Mouse (Mus musculus): ENCODE results near the gene Cyp11a1. TPM values are rescaled to one million over a fixed set of nuclear protein-coding genes. Genes with fewer than 3 reads are reported as not detected.

Gene Cyp11a1
- polyA plus RNA-seq, 1 experiment, result 0.04 TPM

DNA sequence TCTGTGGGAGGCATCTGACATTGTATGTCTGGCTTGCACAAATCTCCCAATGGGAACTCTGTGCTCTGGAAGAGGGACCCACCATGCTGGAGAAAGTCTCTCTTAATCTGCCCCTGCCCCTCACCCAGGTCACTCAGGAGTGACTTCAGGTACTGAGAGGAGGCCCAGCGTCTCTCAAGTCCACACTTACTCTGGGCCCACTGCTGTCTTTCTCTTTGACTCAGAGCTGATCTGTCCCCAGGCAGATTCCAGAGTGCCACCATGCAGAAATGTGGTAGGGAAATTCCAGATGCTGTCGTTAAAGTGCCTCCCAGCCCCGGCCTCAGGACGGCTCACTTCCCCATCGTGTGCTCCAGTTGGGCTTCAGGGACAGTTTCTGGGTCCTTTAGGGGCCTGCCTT is 32.0 kb upstream of the Cyp11a1 start:
- Histone ChIP-seq H3K4me3 (ENCODE audit: insufficient read depth, poor library complexity, severe bottlenecking) (no peak overlapping the region), H3K79me2 (ENCODE audit: control insufficient read depth, insufficient read depth) (no peaks in the 10 kb centered on the region), H3K79me3 (ENCODE audit: low read depth) (no peaks in the 10 kb centered on the region), H3ac (ENCODE audit: control insufficient read depth, insufficient read length, low read depth) (no peak overlapping the region), H3K36me3 (ENCODE audit: control insufficient read depth, insufficient read depth) (no peaks in the 10 kb centered on the region), H3K27me3 (ENCODE audit: control insufficient read depth, insufficient read depth, insufficient read length) (no peaks in the 10 kb centered on the region)
- TF ChIP-seq CEBPB (IDR thresholded peaks at IDR 0.05; ENCODE audit: low read depth), result no peak
- TF ChIP-seq FOSL1 (IDR thresholded peaks at IDR 0.05; ENCODE audit: insufficient read depth, low read length, poor library complexity, severe bottlenecking), result no peak
- TF ChIP-seq MYOD1 (IDR thresholded peaks at IDR 0.05; ENCODE audit: control insufficient read depth, insufficient read length, low read depth), result no peak
- no peak for TF ChIP-seq CTCF (IDR thresholded peaks at IDR 0.05; ENCODE audit: control insufficient read depth, insufficient read depth, insufficient read length)
- TF ChIP-seq MYOG (IDR thresholded peaks at IDR 0.05; ENCODE audit: control insufficient read depth, extremely low read depth, insufficient read length), result no peak
- no peak for TF ChIP-seq MAX (IDR thresholded peaks at IDR 0.05)
- TF ChIP-seq USF1 (IDR thresholded peaks at IDR 0.05; ENCODE audit: low read depth), result no peak

DNA sequence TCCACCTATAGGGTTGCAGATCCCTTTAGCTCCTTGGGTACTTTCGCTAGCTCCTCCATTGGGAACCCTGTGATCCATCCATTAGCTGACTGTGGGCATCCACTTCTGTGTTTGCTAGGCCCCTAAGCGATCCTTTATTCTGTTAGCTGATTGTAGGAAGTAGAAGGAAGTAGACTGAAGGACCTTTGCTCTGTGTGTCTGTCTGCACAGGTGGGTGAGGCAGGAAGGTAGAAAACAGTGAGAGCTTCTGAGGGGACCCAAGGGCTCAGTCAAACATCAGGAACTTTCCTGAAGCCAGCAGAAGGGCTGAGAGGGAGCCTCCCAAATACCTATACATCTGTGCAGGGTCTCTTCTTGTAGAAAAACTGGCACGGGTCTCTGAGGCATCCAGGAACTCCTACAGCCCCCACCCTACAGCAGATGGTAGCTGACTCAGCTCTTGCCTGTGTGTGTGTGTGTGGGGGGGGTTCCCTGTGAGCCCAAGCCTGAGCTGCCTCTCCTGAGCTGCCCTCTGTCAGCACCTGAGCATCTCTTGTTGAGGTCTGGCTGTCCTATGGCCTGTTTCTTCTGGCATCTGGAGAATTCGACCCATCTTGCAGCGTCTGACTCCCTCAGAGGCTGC is 30.9 kb upstream of the Cyp11a1 start:
- TF ChIP-seq USF1 (IDR thresholded peaks at IDR 0.05; ENCODE audit: low read depth), result no peak
- no peak for TF ChIP-seq MYOD1 (IDR thresholded peaks at IDR 0.05; ENCODE audit: control insufficient read depth, insufficient read length, low read depth)
- TF ChIP-seq CTCF (IDR thresholded peaks at IDR 0.05; ENCODE audit: control insufficient read depth, insufficient read depth, insufficient read length), result no peak
- no peak for TF ChIP-seq MAX (IDR thresholded peaks at IDR 0.05)
- TF ChIP-seq CEBPB (IDR thresholded peaks at IDR 0.05; ENCODE audit: low read depth), result no peak
- no peak for TF ChIP-seq FOSL1 (IDR thresholded peaks at IDR 0.05; ENCODE audit: insufficient read depth, low read length, poor library complexity, severe bottlenecking)
- TF ChIP-seq MYOG (IDR thresholded peaks at IDR 0.05; ENCODE audit: control insufficient read depth, extremely low read depth, insufficient read length), result no peak
- no peaks in the 10 kb centered on the region for H3K79me2 ChIP-seq (ENCODE audit: control insufficient read depth, insufficient read depth)
- H3K79me3 ChIP-seq (ENCODE audit: low read depth), result no peaks in the 10 kb centered on the region
- H3K27me3 ChIP-seq (ENCODE audit: control insufficient read depth, insufficient read depth, insufficient read length), result no peaks in the 10 kb centered on the region
- no peaks in the 10 kb centered on the region for H3K36me3 ChIP-seq (ENCODE audit: control insufficient read depth, insufficient read depth)
- H3K4me3 ChIP-seq (ENCODE audit: insufficient read depth, poor library complexity, severe bottlenecking), result no peak overlapping the region
- no peak overlapping the region for H3ac ChIP-seq (ENCODE audit: control insufficient read depth, insufficient read length, low read depth)

DNA sequence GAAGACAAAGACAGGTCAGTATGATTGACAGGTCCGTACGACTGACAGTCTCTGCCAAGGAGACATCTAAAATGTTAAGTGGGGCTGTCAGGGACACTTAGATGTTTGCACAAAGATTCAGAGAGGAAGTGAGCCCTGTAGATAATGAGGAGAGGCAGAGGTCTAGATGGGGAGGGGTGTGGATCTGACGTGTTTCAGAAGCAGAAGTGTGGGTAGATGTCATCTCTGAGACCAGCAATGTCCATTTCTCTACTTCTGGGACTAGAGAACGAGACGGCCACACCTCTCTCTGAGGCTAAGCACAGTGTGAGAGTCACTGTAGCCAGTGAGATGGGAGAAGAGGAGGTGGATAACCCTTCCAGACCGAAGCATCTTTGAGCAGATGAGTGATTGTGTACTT is 28.2 kb upstream of the Cyp11a1 start:
- TF ChIP-seq CTCF (IDR thresholded peaks at IDR 0.05; ENCODE audit: control insufficient read depth, insufficient read depth, insufficient read length) (no peak), FOSL1 (IDR thresholded peaks at IDR 0.05; ENCODE audit: insufficient read depth, low read length, poor library complexity, severe bottlenecking) (no peak), MAX (IDR thresholded peaks at IDR 0.05) (no peak), USF1 (IDR thresholded peaks at IDR 0.05; ENCODE audit: low read depth) (no peak), CEBPB (IDR thresholded peaks at IDR 0.05; ENCODE audit: low read depth) (no peak), MYOD1 (IDR thresholded peaks at IDR 0.05; ENCODE audit: control insufficient read depth, insufficient read length, low read depth) (no peak), MYOG (IDR thresholded peaks at IDR 0.05; ENCODE audit: control insufficient read depth, extremely low read depth, insufficient read length) (no peak)
- H3K4me3 ChIP-seq (ENCODE audit: insufficient read depth, poor library complexity, severe bottlenecking), result no peak overlapping the region
- no peaks in the 10 kb centered on the region for H3K79me3 ChIP-seq (ENCODE audit: low read depth)
- no peaks in the 10 kb centered on the region for H3K27me3 ChIP-seq (ENCODE audit: control insufficient read depth, insufficient read depth, insufficient read length)
- no peaks in the 10 kb centered on the region for H3K36me3 ChIP-seq (ENCODE audit: control insufficient read depth, insufficient read depth)
- H3ac ChIP-seq (ENCODE audit: control insufficient read depth, insufficient read length, low read depth), result no peak overlapping the region
- no peaks in the 10 kb centered on the region for H3K79me2 ChIP-seq (ENCODE audit: control insufficient read depth, insufficient read depth)

DNA sequence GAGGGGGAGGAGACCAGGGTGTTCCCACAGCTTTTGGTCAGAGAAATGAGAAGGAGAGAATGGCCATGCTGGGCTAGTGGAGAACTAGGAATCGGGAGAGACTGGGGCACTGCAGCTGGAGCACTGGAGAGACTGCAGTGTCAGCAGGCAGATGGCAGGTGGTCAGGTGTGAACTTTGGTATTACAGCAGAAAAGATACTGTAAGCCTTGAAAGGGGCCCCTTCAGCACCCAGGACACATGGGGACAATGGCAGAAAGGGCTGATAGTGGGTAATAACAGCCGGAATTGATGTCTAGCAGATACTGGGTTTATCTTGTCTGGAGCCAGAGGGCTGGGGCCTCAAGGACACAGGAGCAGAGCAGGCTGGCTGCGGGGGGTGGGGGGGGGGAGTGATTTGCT is 27.4 kb upstream of the Cyp11a1 start:
- Histone ChIP-seq H3K4me3 (ENCODE audit: insufficient read depth, poor library complexity, severe bottlenecking) (no peak overlapping the region), H3K79me2 (ENCODE audit: control insufficient read depth, insufficient read depth) (no peaks in the 10 kb centered on the region), H3K36me3 (ENCODE audit: control insufficient read depth, insufficient read depth) (no peaks in the 10 kb centered on the region), H3K79me3 (ENCODE audit: low read depth) (no peaks in the 10 kb centered on the region), H3ac (ENCODE audit: control insufficient read depth, insufficient read length, low read depth) (no peak overlapping the region), H3K27me3 (ENCODE audit: control insufficient read depth, insufficient read depth, insufficient read length) (no peaks in the 10 kb centered on the region)
- TF ChIP-seq MYOD1 (IDR thresholded peaks at IDR 0.05; ENCODE audit: control insufficient read depth, insufficient read length, low read depth) (no peak), MYOG (IDR thresholded peaks at IDR 0.05; ENCODE audit: control insufficient read depth, extremely low read depth, insufficient read length) (no peak), CEBPB (IDR thresholded peaks at IDR 0.05; ENCODE audit: low read depth) (no peak), FOSL1 (IDR thresholded peaks at IDR 0.05; ENCODE audit: insufficient read depth, low read length, poor library complexity, severe bottlenecking) (no peak), CTCF (IDR thresholded peaks at IDR 0.05; ENCODE audit: control insufficient read depth, insufficient read depth, insufficient read length) (no peak), USF1 (IDR thresholded peaks at IDR 0.05; ENCODE audit: low read depth) (no peak), MAX (IDR thresholded peaks at IDR 0.05) (no peak)

DNA sequence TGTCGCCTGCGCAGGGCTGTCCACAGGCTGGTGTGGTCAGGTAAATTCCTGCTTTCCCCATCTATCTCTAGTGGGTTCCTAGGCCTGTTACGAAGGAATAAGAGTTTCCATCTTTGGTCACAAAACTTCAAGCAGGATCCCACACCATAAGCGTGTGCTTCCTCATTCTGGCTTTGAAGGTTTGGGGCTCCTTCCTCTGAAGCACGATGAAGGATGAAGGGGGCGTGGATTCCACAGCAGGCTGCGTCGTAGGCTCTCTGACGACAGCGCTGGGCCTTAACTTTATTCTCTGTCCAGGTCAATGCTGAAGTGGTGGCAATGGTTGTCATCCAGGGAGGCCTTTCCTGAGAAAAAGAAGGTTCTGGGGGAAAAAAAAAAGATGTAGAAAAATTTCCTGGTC is 25.6 kb upstream of the Cyp11a1 start:
- no peak for TF ChIP-seq CTCF (IDR thresholded peaks at IDR 0.05; ENCODE audit: control insufficient read depth, insufficient read depth, insufficient read length)
- TF ChIP-seq MAX (IDR thresholded peaks at IDR 0.05), result no peak
- no peak for TF ChIP-seq CEBPB (IDR thresholded peaks at IDR 0.05; ENCODE audit: low read depth)
- no peak for TF ChIP-seq USF1 (IDR thresholded peaks at IDR 0.05; ENCODE audit: low read depth)
- TF ChIP-seq FOSL1 (IDR thresholded peaks at IDR 0.05; ENCODE audit: insufficient read depth, low read length, poor library complexity, severe bottlenecking), result no peak
- TF ChIP-seq MYOG (IDR thresholded peaks at IDR 0.05; ENCODE audit: control insufficient read depth, extremely low read depth, insufficient read length), result no peak
- TF ChIP-seq MYOD1 (IDR thresholded peaks at IDR 0.05; ENCODE audit: control insufficient read depth, insufficient read length, low read depth), result no peak
- H3K79me2 ChIP-seq (ENCODE audit: control insufficient read depth, insufficient read depth), result no peaks in the 10 kb centered on the region

More for the DNA sequence above, 25.6 kb upstream of the Cyp11a1 start:
- no peak overlapping the region for H3K4me3 ChIP-seq (ENCODE audit: insufficient read depth, poor library complexity, severe bottlenecking)
- H3K36me3 ChIP-seq (ENCODE audit: control insufficient read depth, insufficient read depth), result no peaks in the 10 kb centered on the region
- no peak overlapping the region for H3ac ChIP-seq (ENCODE audit: control insufficient read depth, insufficient read length, low read depth)
- no peaks in the 10 kb centered on the region for H3K79me3 ChIP-seq (ENCODE audit: low read depth)
- H3K27me3 ChIP-seq (ENCODE audit: control insufficient read depth, insufficient read depth, insufficient read length), result no peaks in the 10 kb centered on the region

All from C2C12 (cell line).